Mouse (Mus musculus) lung, embryonic 14.5 days (tissue): ENCODE measurements around the gene Ndufa6. TPM values are rescaled to one million over a fixed set of nuclear protein-coding genes. Genes with fewer than 3 reads are reported as not detected.
"Not testable (repeated sequence)": the region's sequence is repeated elsewhere in the genome, so short reads cannot be mapped to it uniquely, and the experiment has no call there.

Source experiments
- ATAC-seq: fragments of 200-750 bp; cut with Nextera tagmentation; 2 replicates; pipeline ENCODE4 v1.8.0; 2017; ENCODE audit warnings: mild to moderate bottlenecking, moderate TSS enrichment, moderate library complexity; ENCODE audit not compliant: insufficient read depth
- DNase-seq: peaks from one replicate; pipeline ENCODE4 v3.0.0-alpha.2; 2015
- H3K27ac ChIP-seq: fragments of 300-500 bp; sonication (generic); 2 replicates; pipeline ENCODE4 v1.5.1; 2014; ENCODE audit warnings: low read depth, mild to moderate bottlenecking, moderate library complexity
- H3K27me3 ChIP-seq: fragments of 300-500 bp; sonication (generic); 2 replicates; pipeline ENCODE4 v1.6.1; 2014; ENCODE audit warnings: low read length, control low read depth; ENCODE audit not compliant: insufficient read depth
- H3K36me3 ChIP-seq: fragments of 300-500 bp; sonication (generic); 2 replicates; pipeline ENCODE4 v1.6.1; 2014; ENCODE audit warnings: control low read depth; ENCODE audit not compliant: insufficient read depth
- H3K4me1 ChIP-seq: fragments of 300-500 bp; sonication (generic); 2 replicates; pipeline ENCODE4 v1.6.1; 2014; ENCODE audit warnings: antibody characterized with exemption, control low read depth; ENCODE audit not compliant: insufficient read depth
- H3K4me2 ChIP-seq: fragments of 300-500 bp; sonication (generic); 2 replicates; pipeline ENCODE4 v1.6.1; 2014; ENCODE audit warnings: mild to moderate bottlenecking
- H3K4me3 ChIP-seq: fragments of 300-500 bp; sonication (generic); 2 replicates; pipeline ENCODE4 v1.5.1; 2014; ENCODE audit warnings: low read depth, low read length
- H3K9ac ChIP-seq: fragments of 300-500 bp; sonication (generic); 2 replicates; pipeline ENCODE4 v1.6.1; 2014
- H3K9me3 ChIP-seq: fragments of 300-500 bp; sonication (generic); 2 replicates; pipeline ENCODE4 v1.6.1; 2016; ENCODE audit warnings: low read depth, low read length, control low read depth
- CTCF ChIP-seq: IDR thresholded peaks from 2 replicates; pipeline ENCODE4 v1.5.1; 2016; ENCODE audit warnings: antibody characterized with exemption, low read depth
- WGBS: fragments of 180-500 bp; shearing (Covaris S2); extraction: QIAGEN DNeasy Blood & Tissue Kit; methylation state at CpG from one replicate; pipeline ENCODE4 v1.1.7; 2014; 5-methylcytosine and 5-hydroxymethylcytosine counted together
- polyA plus RNA-seq: library from polyadenylated mRNA; unstranded; fragments of >200 nt; fragmentation: Nextera tagmentation; extraction: Ambion mirVana; gene quantifications from 2 replicates; pipeline ENCODE4 v1.2.1, GENCODE M21; 2014

Ndufa6 gene
- 289 and 322 TPM in 2 replicates for polyA plus RNA-seq

- H3K4me1 ChIP-seq, result no peaks in the 10 kb centered on the region
- H3K4me2 ChIP-seq, result peak within 1 kb of the TSS; percentile 95
- peak; percentile 98 for TF ChIP-seq CTCF
- no peaks in the 10 kb centered on the region for H3K9me3 ChIP-seq
- peak within 1 kb of the TSS; percentile 95 for H3K9ac ChIP-seq
- H3K36me3 ChIP-seq, result peaks cover 24% of the 10 kb centered on the region
- peak within 1 kb of the TSS; percentile 97 for H3K4me3 ChIP-seq
- no peaks in the 10 kb centered on the region for H3K27me3 ChIP-seq
- 1% methylated on average over 57 of the region's 57 CpGs for WGBS
- peak; percentile 100 for ATAC-seq
- peak within 1 kb of the TSS; percentile 92 for H3K27ac ChIP-seq
- DNase-seq, result peak; percentile 99
These were observed at the start of gene Ndufa6 for GRCm38 (mm10) chr15:82354126-82354945. Ndufa6 (minus strand) TSS chr15:82354322.

DNA sequence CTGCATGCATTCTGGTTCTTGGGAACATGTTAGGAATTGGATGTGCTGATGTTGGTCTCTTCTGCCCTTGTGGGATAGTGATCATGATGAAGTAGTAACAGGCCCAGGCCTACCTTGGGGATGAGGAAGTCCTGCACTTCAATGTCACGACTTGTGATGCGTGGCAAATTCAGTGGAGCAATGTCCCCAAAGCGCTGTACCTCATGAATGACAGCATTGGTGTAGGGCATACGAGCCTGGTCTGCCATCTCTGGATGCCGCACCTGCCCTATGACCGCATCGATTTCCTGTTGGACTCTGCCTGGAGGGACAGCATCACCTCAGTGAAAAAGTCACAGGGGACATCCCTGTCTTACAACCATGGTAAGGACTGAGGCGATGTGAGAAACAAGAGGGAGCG is 49.5 kb upstream of the Ndufa6 start:
- no peak overlapping the region for H3K4me3 ChIP-seq
- no peaks in the 10 kb centered on the region for H3K9me3 ChIP-seq
- ATAC-seq (no peak), DNase-seq (no peak)
- no peaks in the 10 kb centered on the region for H3K4me1 ChIP-seq
- no peak for TF ChIP-seq CTCF
- no peaks in the 10 kb centered on the region for H3K36me3 ChIP-seq
- 92% methylated on average over 9 of the region's 9 CpGs for WGBS
- H3K27me3 ChIP-seq, result no peaks in the 10 kb centered on the region
- no peak overlapping the region for H3K9ac ChIP-seq
- H3K4me2 ChIP-seq, result no peak overlapping the region
- no peak overlapping the region for H3K27ac ChIP-seq

GRCm38 (mm10) chr15:82402741-82403140 is 48.6 kb upstream of the Ndufa6 start:
- H3K4me1 ChIP-seq, result no peaks in the 10 kb centered on the region
- no peaks in the 10 kb centered on the region for H3K9me3 ChIP-seq
- DNase-seq (no peak), ATAC-seq (no peak)
- H3K4me2 ChIP-seq, result no peak overlapping the region
- H3K9ac ChIP-seq, result no peak overlapping the region
- H3K27ac ChIP-seq, result no peak overlapping the region
- WGBS, result 83% methylated on average over 6 of the region's 6 CpGs
- H3K27me3 ChIP-seq, result no peaks in the 10 kb centered on the region
- no peaks in the 10 kb centered on the region for H3K36me3 ChIP-seq
- no peak overlapping the region for H3K4me3 ChIP-seq
- TF ChIP-seq CTCF, result no peak

- H3K9ac ChIP-seq, result no peak overlapping the region
- no peaks in the 10 kb centered on the region for H3K9me3 ChIP-seq
- no peaks in the 10 kb centered on the region for H3K27me3 ChIP-seq
- no peak overlapping the region for H3K27ac ChIP-seq
- TF ChIP-seq CTCF, result no peak
- H3K4me3 ChIP-seq, result no peak overlapping the region
- H3K4me1 ChIP-seq, result no peaks in the 10 kb centered on the region
- ATAC-seq, result no peak
- no peaks in the 10 kb centered on the region for H3K36me3 ChIP-seq
- H3K4me2 ChIP-seq, result no peak overlapping the region
- DNase-seq, result no peak
These were observed 48.0 kb upstream of the Ndufa6 start for GRCm38 (mm10) chr15:82402106-82402505.

GRCm38 (mm10) chr15:82401516-82401915 is 47.4 kb upstream of the Ndufa6 start:
- no peak for TF ChIP-seq CTCF

GRCm38 (mm10) chr15:82395955-82396354 is 41.8 kb upstream of the Ndufa6 start:
- H3K27ac ChIP-seq, H3K9ac ChIP-seq, H3K36me3 ChIP-seq, H3K4me1 ChIP-seq, H3K9me3 ChIP-seq, ATAC-seq, H3K4me3 ChIP-seq, H3K27me3 ChIP-seq, H3K4me2 ChIP-seq, DNase-seq: not testable (repeated sequence)
- WGBS, result 67% methylated on average over 3 of the region's 3 CpGs

More at GRCm38 (mm10) chr15:82401516-82401915, 47.4 kb upstream of the Ndufa6 start:
- 68% methylated on average over 2 of the region's 2 CpGs for WGBS
- Histone ChIP-seq H3K4me3 (no peak overlapping the region), H3K9ac (no peak overlapping the region), H3K4me2 (no peak overlapping the region), H3K9me3 (no peaks in the 10 kb centered on the region), H3K27ac (no peak overlapping the region), H3K4me1 (no peaks in the 10 kb centered on the region), H3K36me3 (no peaks in the 10 kb centered on the region), H3K27me3 (no peaks in the 10 kb centered on the region)
- DNase-seq, result no peak
- no peak for ATAC-seq

- not testable (repeated sequence) for DNase-seq, H3K4me3 ChIP-seq, H3K36me3 ChIP-seq, H3K27ac ChIP-seq, ATAC-seq, H3K4me2 ChIP-seq, H3K9ac ChIP-seq, H3K27me3 ChIP-seq, H3K9me3 ChIP-seq, H3K4me1 ChIP-seq
- 87% methylated on average over 2 of the region's 2 CpGs for WGBS
These were observed 39.8 kb upstream of the Ndufa6 start, which contains the start of gene Cyp2d11 for GRCm38 (mm10) chr15:82393922-82394321. Cyp2d11 (minus strand) TSS chr15:82394022.

DNA sequence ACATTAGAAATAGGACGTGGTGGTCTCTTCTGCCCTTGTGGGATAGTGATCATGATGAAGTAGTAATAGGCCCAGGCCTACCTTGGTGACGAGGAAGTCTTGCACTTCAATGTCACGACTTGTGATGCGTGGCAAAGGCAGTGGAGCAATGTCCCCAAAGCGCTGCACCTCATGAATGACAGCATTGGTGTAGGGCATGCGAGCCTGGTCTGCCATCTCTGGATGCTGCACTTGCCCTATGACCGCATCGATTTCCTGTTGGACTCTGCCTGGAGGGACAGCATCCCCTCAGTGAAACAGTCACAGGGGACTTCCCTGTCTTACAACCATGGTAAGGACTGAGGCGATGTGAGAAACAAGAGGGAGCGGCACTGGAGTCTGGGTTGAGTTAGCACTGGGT is 35.8 kb upstream of the Ndufa6 start:
- not testable (repeated sequence) for H3K4me2 ChIP-seq, H3K27me3 ChIP-seq, H3K4me3 ChIP-seq, DNase-seq, ATAC-seq, H3K36me3 ChIP-seq, H3K4me1 ChIP-seq, H3K27ac ChIP-seq, H3K9ac ChIP-seq, H3K9me3 ChIP-seq
- WGBS, result 87% methylated on average over 10 of the region's 10 CpGs
